Mouse (Mus musculus): Measurements from ENCODE around the gene Eef2. TPM values are rescaled to one million over a fixed set of nuclear protein-coding genes. Genes with fewer than 3 reads are reported as not detected.
"Not testable (repeated sequence)": the region's sequence is repeated elsewhere in the genome, so short reads cannot be mapped to it uniquely, and the experiment has no call there.

The Eef2 gene
- polyA plus RNA-seq, 1 experiment from 2014 or later, result 479 TPM

DNA sequence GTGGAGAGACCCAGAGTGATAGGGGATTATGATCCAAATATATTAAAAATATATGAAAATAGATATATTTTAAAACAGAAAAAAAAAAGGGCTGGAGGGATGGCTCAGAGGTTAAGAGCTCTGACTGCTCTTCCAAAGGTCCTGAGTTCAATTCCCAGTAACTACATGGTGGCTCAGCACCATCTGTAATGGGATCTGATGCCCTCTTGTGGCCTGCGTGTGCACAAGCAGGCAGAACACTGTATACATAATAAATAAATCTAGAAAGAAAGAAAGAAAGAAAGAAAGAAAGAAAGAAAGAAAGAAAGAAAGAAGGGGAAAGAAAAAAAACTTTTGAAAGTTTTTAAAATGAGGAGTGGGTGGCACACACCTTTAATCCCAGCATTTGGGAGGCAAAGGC lies 40.8 kb downstream of the Eef2 start:
- not testable (repeated sequence) for H3K4me1 ChIP-seq (ENCODE audit: control insufficient read depth, insufficient read depth, low read length); H3K27ac ChIP-seq (replicated peaks; ENCODE audit: low read depth, low read length); H3K9ac ChIP-seq (replicated peaks; ENCODE audit: low read length); H3K4me2 ChIP-seq (ENCODE audit: low read length); ATAC-seq (ENCODE audit: low FRiP score, low TSS enrichment); H3K4me3 ChIP-seq (replicated peaks; ENCODE audit: low read depth, low read length); H3K9me3 ChIP-seq (ENCODE audit: control insufficient read depth, low read length); H3K27me3 ChIP-seq (ENCODE audit: control insufficient read depth, insufficient read depth, low read length)
- WGBS, result 18% methylated on average over 1 of the region's 1 CpGs
- DNase-seq, result peak; percentile 64
- H3K36me3 ChIP-seq (ENCODE audit: control insufficient read depth, insufficient read depth, low read length), result peaks cover 92% of the 10 kb centered on the region

GRCm38 (mm10) chr10:81217964-81218363 lies 41.5 kb downstream of the Eef2 start:
- Histone ChIP-seq H3K9me3 (ENCODE audit: control insufficient read depth, low read length) (no peaks in the 10 kb centered on the region), H3K4me3 (replicated peaks; ENCODE audit: low read depth, low read length) (no peak overlapping the region), H3K27me3 (ENCODE audit: control insufficient read depth, insufficient read depth, low read length) (no peaks in the 10 kb centered on the region), H3K36me3 (ENCODE audit: control insufficient read depth, insufficient read depth, low read length) (peaks cover 91% of the 10 kb centered on the region), H3K9ac (replicated peaks; ENCODE audit: low read length) (no peak overlapping the region), H3K27ac (replicated peaks; ENCODE audit: low read depth, low read length) (no peak overlapping the region), H3K4me2 (ENCODE audit: low read length) (no peak overlapping the region), H3K4me1 (ENCODE audit: control insufficient read depth, insufficient read depth, low read length) (no peaks in the 10 kb centered on the region)
- ATAC-seq (ENCODE audit: low FRiP score, low TSS enrichment) (no peak), DNase-seq (peak; percentile 64)
- 44% methylated on average over 7 of the region's 7 CpGs for WGBS

DNA sequence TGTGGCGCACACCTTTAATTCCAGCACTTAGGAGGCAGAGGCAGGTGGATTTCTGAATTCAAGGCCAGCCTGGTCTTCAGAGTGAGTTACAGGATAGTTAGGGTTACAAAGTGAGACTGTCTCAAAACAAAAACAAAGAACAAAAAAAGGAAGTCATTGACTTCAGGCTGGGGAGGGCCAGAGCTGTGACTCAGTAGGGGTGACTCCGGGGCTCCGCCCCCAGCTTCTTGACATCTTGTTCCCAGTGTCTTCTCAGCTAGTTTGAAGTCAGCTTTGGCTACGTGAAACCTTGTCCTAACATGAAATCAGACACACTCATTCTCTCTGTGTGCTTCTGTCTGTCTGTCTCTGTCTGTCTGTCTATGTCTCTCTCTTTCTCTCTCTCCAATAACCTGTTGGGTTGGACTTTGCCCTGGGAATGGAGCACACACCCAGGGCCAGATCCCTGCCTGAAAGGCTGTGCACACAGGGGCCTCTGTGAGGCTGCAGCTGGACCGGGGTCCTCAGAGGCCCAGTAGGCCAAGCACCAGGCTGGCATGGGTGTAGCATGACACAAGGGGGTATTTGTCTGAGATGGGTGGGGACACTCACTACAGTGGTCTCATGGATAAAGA lies 45.1 kb downstream of the Eef2 start:
- Histone ChIP-seq H3K9me3 (ENCODE audit: control insufficient read depth, low read length) (no peaks in the 10 kb centered on the region), H3K27me3 (ENCODE audit: control insufficient read depth, insufficient read depth, low read length) (no peaks in the 10 kb centered on the region), H3K9ac (replicated peaks; ENCODE audit: low read length) (no peak overlapping the region), H3K27ac (replicated peaks; ENCODE audit: low read depth, low read length) (no peak overlapping the region), H3K4me3 (replicated peaks; ENCODE audit: low read depth, low read length) (no peak overlapping the region), H3K4me1 (ENCODE audit: control insufficient read depth, insufficient read depth, low read length) (no peaks in the 10 kb centered on the region), H3K4me2 (ENCODE audit: low read length) (no peak overlapping the region), H3K36me3 (ENCODE audit: control insufficient read depth, insufficient read depth, low read length) (peaks cover 81% of the 10 kb centered on the region)
- ATAC-seq (ENCODE audit: low FRiP score, low TSS enrichment) (no peak), DNase-seq (no peak)
- WGBS, result 89% methylated on average over 5 of the region's 5 CpGs

DNA sequence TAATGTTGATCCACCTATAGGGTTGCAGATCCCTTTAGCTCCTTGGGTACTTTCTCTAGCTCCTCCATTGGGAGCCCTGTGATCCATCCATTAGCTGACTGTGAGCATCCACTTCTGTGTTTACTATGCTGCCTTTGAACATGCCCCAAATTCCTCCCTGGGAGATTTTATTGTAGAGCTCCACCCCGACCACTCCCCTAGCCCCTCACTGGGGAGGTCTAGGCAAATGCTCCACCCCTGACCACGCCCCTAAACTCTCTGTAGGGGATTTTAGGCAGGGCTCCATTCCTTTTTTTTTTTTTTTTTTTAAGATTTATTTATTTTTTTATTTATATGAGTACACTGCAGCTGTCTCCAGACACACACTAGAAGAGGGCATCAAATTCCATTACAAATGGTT lies 47.3 kb downstream of the Eef2 start:
- not testable (repeated sequence) for H3K4me1 ChIP-seq (ENCODE audit: control insufficient read depth, insufficient read depth, low read length); ATAC-seq (ENCODE audit: low FRiP score, low TSS enrichment); H3K27me3 ChIP-seq (ENCODE audit: control insufficient read depth, insufficient read depth, low read length); H3K9ac ChIP-seq (replicated peaks; ENCODE audit: low read length); H3K9me3 ChIP-seq (ENCODE audit: control insufficient read depth, low read length); H3K4me2 ChIP-seq (ENCODE audit: low read length); H3K4me3 ChIP-seq (replicated peaks; ENCODE audit: low read depth, low read length); H3K27ac ChIP-seq (replicated peaks; ENCODE audit: low read depth, low read length); DNase-seq
- H3K36me3 ChIP-seq (ENCODE audit: control insufficient read depth, insufficient read depth, low read length), result peaks cover 66% of the 10 kb centered on the region
- 61% methylated on average over 2 of the region's 2 CpGs for WGBS

DNA sequence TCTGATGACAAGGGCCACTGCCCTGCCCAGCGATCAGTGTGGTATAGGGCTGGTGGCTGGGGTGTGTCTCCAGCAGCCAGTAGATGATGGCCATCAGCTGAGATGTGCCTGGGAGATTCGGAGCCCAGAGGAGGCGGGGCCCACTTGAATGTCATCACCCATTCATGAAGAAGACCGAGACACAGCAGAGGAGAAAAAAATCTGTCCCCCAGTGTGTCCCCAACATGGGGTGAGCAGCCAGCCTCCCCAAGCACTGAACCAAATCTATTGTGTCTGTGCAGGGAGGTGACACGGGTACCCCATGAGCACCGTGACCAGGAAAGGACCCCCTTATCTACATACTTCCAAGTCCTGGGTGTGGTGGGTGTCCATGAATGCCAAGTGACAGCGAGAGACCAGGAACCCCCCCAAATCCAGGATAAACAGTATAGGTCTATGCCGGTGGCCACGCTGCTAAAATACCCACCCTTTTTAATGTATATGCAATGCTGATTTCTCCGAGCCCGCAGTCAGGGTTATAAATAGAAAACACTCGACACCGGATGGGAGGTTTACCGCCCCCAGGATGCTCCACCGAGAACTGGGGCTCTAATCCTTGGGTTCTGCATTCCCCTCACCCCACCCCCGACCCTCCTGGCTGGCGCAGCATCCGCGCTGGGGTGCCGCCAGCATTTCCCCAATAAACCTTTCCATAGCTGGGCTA lies 53.5 kb downstream of the Eef2 start:
- Histone ChIP-seq H3K9me3 (ENCODE audit: control insufficient read depth, low read length) (no peaks in the 10 kb centered on the region), H3K4me3 (replicated peaks; ENCODE audit: low read depth, low read length) (peak overlapping the region; percentile 85), H3K27ac (replicated peaks; ENCODE audit: low read depth, low read length) (peak overlapping the region; percentile 92), H3K27me3 (ENCODE audit: control insufficient read depth, insufficient read depth, low read length) (no peaks in the 10 kb centered on the region), H3K9ac (replicated peaks; ENCODE audit: low read length) (peak overlapping the region; percentile 88), H3K4me1 (ENCODE audit: control insufficient read depth, insufficient read depth, low read length) (peaks cover 34% of the 10 kb centered on the region), H3K36me3 (ENCODE audit: control insufficient read depth, insufficient read depth, low read length) (peaks cover 14% of the 10 kb centered on the region), H3K4me2 (ENCODE audit: low read length) (peak overlapping the region; percentile 77)
- ATAC-seq (ENCODE audit: low FRiP score, low TSS enrichment) (peak; percentile 3; the same call in 1 of the 2 replicates), DNase-seq (peak; percentile 49)
- 7% methylated on average over 20 of the region's 20 CpGs for WGBS

DNA sequence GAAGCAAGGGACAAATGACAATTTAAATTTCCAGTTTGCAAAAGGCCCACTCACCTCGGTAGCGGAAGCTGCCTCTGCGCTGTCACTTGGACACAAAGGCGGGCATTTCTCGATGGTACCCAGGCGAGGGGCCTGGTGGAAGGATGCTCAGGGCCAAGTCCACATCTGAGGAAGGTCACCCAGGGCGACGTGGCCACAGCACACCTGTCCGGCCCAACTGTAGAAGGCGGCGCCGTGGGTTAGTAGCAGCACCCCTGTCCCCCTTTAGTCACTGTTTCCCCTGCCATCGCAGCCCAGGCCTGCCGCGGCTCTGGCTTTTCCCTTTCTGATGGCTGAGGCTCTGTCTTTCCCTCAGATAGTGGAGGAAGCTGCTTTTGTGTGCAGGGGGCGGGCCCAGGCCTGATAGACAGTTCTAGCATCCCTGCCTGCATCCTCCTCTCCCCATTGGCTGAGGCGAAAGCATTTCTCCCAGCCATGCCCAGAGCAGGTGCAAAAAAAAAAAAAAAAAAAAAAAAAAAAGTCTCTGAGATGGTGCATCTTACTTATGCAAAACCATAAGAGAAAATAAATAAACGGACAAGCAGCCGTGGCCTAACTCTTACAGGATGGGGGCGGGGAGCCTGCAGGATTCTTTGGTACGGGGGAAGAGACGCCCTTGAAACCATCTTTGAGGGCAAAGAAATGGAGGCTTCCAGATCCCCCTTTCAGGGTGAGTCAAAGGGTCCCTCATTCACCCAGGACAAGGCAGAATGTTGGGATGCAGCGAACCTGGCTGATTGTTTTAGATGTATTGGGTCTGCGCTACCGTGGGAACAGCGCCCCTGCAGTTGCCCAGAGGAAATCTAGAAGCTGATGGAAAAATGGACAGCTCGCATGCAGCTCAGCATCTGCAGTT lies 54.3 kb downstream of the Eef2 start, which contains the start of gene Atcay:
Gene Atcay (minus strand): TSS at position 396 of the 895 bp plus-strand sequence.
- H3K36me3 ChIP-seq (ENCODE audit: control insufficient read depth, insufficient read depth, low read length), result peaks cover 9% of the 10 kb centered on the region
- DNase-seq (peak; percentile 92), ATAC-seq (ENCODE audit: low FRiP score, low TSS enrichment) (peak; percentile 92)
- no peaks in the 10 kb centered on the region for H3K27me3 ChIP-seq (ENCODE audit: control insufficient read depth, insufficient read depth, low read length)
- H3K4me3 ChIP-seq (replicated peaks; ENCODE audit: low read depth, low read length), result peak within 1 kb of the TSS; percentile 85
- peak within 1 kb of the TSS; percentile 77 for H3K4me2 ChIP-seq (ENCODE audit: low read length)
- peak within 1 kb of the TSS; percentile 92 for H3K27ac ChIP-seq (replicated peaks; ENCODE audit: low read depth, low read length)
- WGBS, result 2% methylated on average over 27 of the region's 27 CpGs
- H3K9ac ChIP-seq (replicated peaks; ENCODE audit: low read length), result peak within 1 kb of the TSS; percentile 88
- H3K4me1 ChIP-seq (ENCODE audit: control insufficient read depth, insufficient read depth, low read length), result peaks cover 34% of the 10 kb centered on the region
- H3K9me3 ChIP-seq (ENCODE audit: control insufficient read depth, low read length), result no peaks in the 10 kb centered on the region

- Histone ChIP-seq H3K4me3 (replicated peaks; ENCODE audit: low read depth, low read length) (peak overlapping the region; percentile 85; the same call in 1 of the 2 replicates), H3K4me2 (ENCODE audit: low read length) (peak overlapping the region; percentile 77), H3K9ac (replicated peaks; ENCODE audit: low read length) (peak overlapping the region; percentile 42; the same call in 1 of the 2 replicates), H3K36me3 (ENCODE audit: control insufficient read depth, insufficient read depth, low read length) (peaks cover 6% of the 10 kb centered on the region; the same call in 1 of the 2 replicates), H3K27me3 (ENCODE audit: control insufficient read depth, insufficient read depth, low read length) (no peaks in the 10 kb centered on the region), H3K4me1 (ENCODE audit: control insufficient read depth, insufficient read depth, low read length) (peaks cover 34% of the 10 kb centered on the region), H3K27ac (replicated peaks; ENCODE audit: low read depth, low read length) (peak overlapping the region; percentile 92), H3K9me3 (ENCODE audit: control insufficient read depth, low read length) (no peaks in the 10 kb centered on the region)
- WGBS, result 43% methylated on average over 7 of the region's 7 CpGs
- no peak for DNase-seq
- no peak for ATAC-seq (ENCODE audit: low FRiP score, low TSS enrichment)
Measured at GRCm38 (mm10) chr10:81231436-81231835, 55.0 kb downstream of the Eef2 start.
